Mouse (Mus musculus): Measurements from ENCODE around the gene Hsd17b12. TPM values are rescaled to one million over a fixed set of nuclear protein-coding genes. Genes with fewer than 3 reads are reported as not detected.

The Hsd17b12 gene
- total and polyA plus RNA-seq, 2 experiments from 2014 or later: 62.0 to 141 TPM

GRCm38 (mm10) chr2:94177294-94177693 is 19.5 kb upstream of the Hsd17b12 start:
- Histone ChIP-seq H3K27ac (ENCODE audit: low read depth, low read length) (no peak overlapping the region), H3K4me1 (ENCODE audit: insufficient read depth, low read length) (peaks cover 4% of the 10 kb centered on the region; the same call in 1 of the 2 replicates), H3K4me3 (ENCODE audit: low read depth, low read length) (no peak overlapping the region), H3K9ac (replicated peaks; ENCODE audit: low read length, poor library complexity, severe bottlenecking) (no peak overlapping the region), H3K27me3 (ENCODE audit: insufficient read depth, low read length) (no peaks in the 10 kb centered on the region), H3K9me3 (ENCODE audit: low read length) (no peaks in the 10 kb centered on the region), H3K36me3 (ENCODE audit: insufficient read depth, low read length) (no peaks in the 10 kb centered on the region), H3K4me2 (ENCODE audit: low read depth, low read length, poor library complexity, severe bottlenecking) (peak overlapping the region; percentile 65)
- WGBS: 88% methylated on average over 6 of the region's 6 CpGs
- ATAC-seq (ENCODE audit: low FRiP score) (no peak), DNase-seq (ENCODE audit: low spot score) (no peak)
- no peak for TF ChIP-seq CTCF (IDR thresholded peaks at IDR 0.05)

GRCm38 (mm10) chr2:94176381-94176780 is 18.6 kb upstream of the Hsd17b12 start:
- Histone ChIP-seq H3K27ac (ENCODE audit: low read depth, low read length) (no peak overlapping the region), H3K9me3 (ENCODE audit: low read length) (no peaks in the 10 kb centered on the region), H3K36me3 (ENCODE audit: insufficient read depth, low read length) (no peaks in the 10 kb centered on the region), H3K4me3 (ENCODE audit: low read depth, low read length) (no peak overlapping the region), H3K4me1 (ENCODE audit: insufficient read depth, low read length) (peaks cover 4% of the 10 kb centered on the region; the same call in 1 of the 2 replicates), H3K9ac (replicated peaks; ENCODE audit: low read length, poor library complexity, severe bottlenecking) (no peak overlapping the region), H3K27me3 (ENCODE audit: insufficient read depth, low read length) (no peaks in the 10 kb centered on the region), H3K4me2 (ENCODE audit: low read depth, low read length, poor library complexity, severe bottlenecking) (no peak overlapping the region)
- ATAC-seq (ENCODE audit: low FRiP score): no peak
- WGBS: 96% methylated on average over 3 of the region's 3 CpGs
- no peak for DNase-seq (ENCODE audit: low spot score)
- no peak for TF ChIP-seq CTCF (IDR thresholded peaks at IDR 0.05)

- Histone ChIP-seq H3K4me2 (ENCODE audit: low read depth, low read length, poor library complexity, severe bottlenecking) (no peak overlapping the region), H3K9ac (replicated peaks; ENCODE audit: low read length, poor library complexity, severe bottlenecking) (no peak overlapping the region), H3K4me1 (ENCODE audit: insufficient read depth, low read length) (peaks cover 4% of the 10 kb centered on the region; the same call in 1 of the 2 replicates), H3K9me3 (ENCODE audit: low read length) (no peaks in the 10 kb centered on the region), H3K4me3 (ENCODE audit: low read depth, low read length) (no peak overlapping the region), H3K36me3 (ENCODE audit: insufficient read depth, low read length) (no peaks in the 10 kb centered on the region), H3K27ac (ENCODE audit: low read depth, low read length) (no peak overlapping the region), H3K27me3 (ENCODE audit: insufficient read depth, low read length) (no peaks in the 10 kb centered on the region)
- DNase-seq (ENCODE audit: low spot score): no peak
- WGBS: 94% methylated on average over 13 of the region's 13 CpGs
- no peak for TF ChIP-seq CTCF (IDR thresholded peaks at IDR 0.05)
- ATAC-seq (ENCODE audit: low FRiP score): no peak
Measured at GRCm38 (mm10) chr2:94173549-94173948, 15.8 kb upstream of the Hsd17b12 start.

- DNase-seq (ENCODE audit: low spot score): no peak
- 52% methylated on average over 2 of the region's 2 CpGs for WGBS
- no peak overlapping the region for H3K4me3 ChIP-seq (ENCODE audit: low read depth, low read length)
- H3K4me2 ChIP-seq (ENCODE audit: low read depth, low read length, poor library complexity, severe bottlenecking): no peak overlapping the region
- no peaks in the 10 kb centered on the region for H3K36me3 ChIP-seq (ENCODE audit: insufficient read depth, low read length)
- H3K9me3 ChIP-seq (ENCODE audit: low read length): no peaks in the 10 kb centered on the region
- no peak for ATAC-seq (ENCODE audit: low FRiP score)
- H3K9ac ChIP-seq (replicated peaks; ENCODE audit: low read length, poor library complexity, severe bottlenecking): no peak overlapping the region
- H3K4me1 ChIP-seq (ENCODE audit: insufficient read depth, low read length): no peaks in the 10 kb centered on the region
- H3K27me3 ChIP-seq (ENCODE audit: insufficient read depth, low read length): no peaks in the 10 kb centered on the region
- TF ChIP-seq CTCF (IDR thresholded peaks at IDR 0.05): no peak
- H3K27ac ChIP-seq (ENCODE audit: low read depth, low read length): no peak overlapping the region
Measured at GRCm38 (mm10) chr2:94163207-94163606, 5.4 kb upstream of the Hsd17b12 start.

GRCm38 (mm10) chr2:94162141-94162540 is 4.4 kb upstream of the Hsd17b12 start:
- DNase-seq (ENCODE audit: low spot score) (no peak), ATAC-seq (ENCODE audit: low FRiP score) (no peak)
- no peak overlapping the region for H3K4me3 ChIP-seq (ENCODE audit: low read depth, low read length)
- no peaks in the 10 kb centered on the region for H3K27me3 ChIP-seq (ENCODE audit: insufficient read depth, low read length)
- no peak overlapping the region for H3K9ac ChIP-seq (replicated peaks; ENCODE audit: low read length, poor library complexity, severe bottlenecking)
- H3K27ac ChIP-seq (ENCODE audit: low read depth, low read length): no peak overlapping the region
- WGBS: 67% methylated on average over 6 of the region's 6 CpGs
- H3K4me1 ChIP-seq (ENCODE audit: insufficient read depth, low read length): no peaks in the 10 kb centered on the region
- no peaks in the 10 kb centered on the region for H3K36me3 ChIP-seq (ENCODE audit: insufficient read depth, low read length)
- H3K9me3 ChIP-seq (ENCODE audit: low read length): no peaks in the 10 kb centered on the region
- TF ChIP-seq CTCF (IDR thresholded peaks at IDR 0.05): no peak
- H3K4me2 ChIP-seq (ENCODE audit: low read depth, low read length, poor library complexity, severe bottlenecking): no peak overlapping the region

- DNase-seq (ENCODE audit: low spot score) (no peak), ATAC-seq (ENCODE audit: low FRiP score) (no peak)
- WGBS: 20% methylated on average over 4 of the region's 4 CpGs
- peak overlapping the region; percentile 54 for H3K4me2 ChIP-seq (ENCODE audit: low read depth, low read length, poor library complexity, severe bottlenecking)
- H3K9me3 ChIP-seq (ENCODE audit: low read length): no peaks in the 10 kb centered on the region
- peak overlapping the region; percentile 42 for H3K4me3 ChIP-seq (ENCODE audit: low read depth, low read length)
- H3K27ac ChIP-seq (ENCODE audit: low read depth, low read length): peak overlapping the region; percentile 44; the same call in 1 of the 2 replicates
- no peak for TF ChIP-seq CTCF (IDR thresholded peaks at IDR 0.05)
- no peaks in the 10 kb centered on the region; the same call in 1 of the 2 replicates for H3K4me1 ChIP-seq (ENCODE audit: insufficient read depth, low read length)
- H3K9ac ChIP-seq (replicated peaks; ENCODE audit: low read length, poor library complexity, severe bottlenecking): no peak overlapping the region
- H3K36me3 ChIP-seq (ENCODE audit: insufficient read depth, low read length): no peaks in the 10 kb centered on the region
- no peaks in the 10 kb centered on the region for H3K27me3 ChIP-seq (ENCODE audit: insufficient read depth, low read length)
Measured at GRCm38 (mm10) chr2:94158520-94158884, 738 bp upstream of the Hsd17b12 start.
